Mouse (Mus musculus) megakaryocyte-erythroid progenitor cell, adult 5-6 weeks (primary cell): Measurements from ENCODE around the gene Lancl3. TPM values are rescaled to one million over a fixed set of nuclear protein-coding genes. Genes with fewer than 3 reads are reported as not detected.
A peak's percentile ranks its signal among the peaks of the same experiment; 100 is the strongest.

ENCODE experiments used
- ATAC-seq: replicated peaks from 2 replicates; pipeline ENCODE4 v1.8.0; 2016; ENCODE audit warnings: mild to moderate bottlenecking, inconsistent platforms; ENCODE audit not compliant: severe bottlenecking, poor library complexity, low FRiP score, low TSS enrichment
- total RNA-seq, 2 experiments: library from RNA; stranded (forward) in 1 of 2; stranded (reverse) in 1 of 2; fragments of 200-1000, 215-1000 nt in 1 of 2; fragments of >200 nt in 1 of 2; fragmentation: Nextera tagmentation in 1 of 2; gene quantifications; 2 replicates each; pipeline ENCODE4 v1.2.3; 2014 to 2017

Lancl3 gene
- total RNA-seq (2014; fragmentation: Nextera tagmentation) (0.07 TPM in 1 of 2 replicates, not detected in the other), total RNA-seq (2017) (not detected in 2 replicates)

- peak; percentile 63 for ATAC-seq
Measured at GRCm38 (mm10) chrX:9199761-9200371, at the start of gene Lancl3. Gene Lancl3 (plus strand): TSS chrX:9199902.

GRCm38 (mm10) chrX:9179011-9179410, 20.7 kb upstream of the Lancl3 start:
- ATAC-seq = no peak

GRCm38 (mm10) chrX:9181570-9181969, 18.1 kb upstream of the Lancl3 start:
- no peak for ATAC-seq

- peak; percentile 30; the same call in 1 of the 2 replicates for ATAC-seq
Measured at GRCm38 (mm10) chrX:9200380-9200917, 747 bp downstream of the Lancl3 start.

GRCm38 (mm10) chrX:9201954-9202353, 2.3 kb downstream of the Lancl3 start:
- no peak for ATAC-seq

GRCm38 (mm10) chrX:9202781-9203405, 3.2 kb downstream of the Lancl3 start:
- no peak for ATAC-seq

GRCm38 (mm10) chrX:9205121-9205520, 5.4 kb downstream of the Lancl3 start:
- no peak for ATAC-seq

- no peak; the same call in 1 of the 2 replicates for ATAC-seq
Measured at GRCm38 (mm10) chrX:9216244-9216643, 16.5 kb downstream of the Lancl3 start.

GRCm38 (mm10) chrX:9219570-9219969, 19.9 kb downstream of the Lancl3 start:
- ATAC-seq = no peak

- peak; percentile 73 for ATAC-seq
Measured at GRCm38 (mm10) chrX:9221206-9221605, 21.5 kb downstream of the Lancl3 start.

- ATAC-seq = no peak
Measured at GRCm38 (mm10) chrX:9221736-9222135, 22.0 kb downstream of the Lancl3 start.

- peak; percentile 55; the same call in 1 of the 2 replicates for ATAC-seq
Measured at GRCm38 (mm10) chrX:9222412-9223221, 22.9 kb downstream of the Lancl3 start.

GRCm38 (mm10) chrX:9227105-9227504, 27.4 kb downstream of the Lancl3 start:
- ATAC-seq = no peak

- ATAC-seq = no peak
Measured at GRCm38 (mm10) chrX:9240737-9241591, 41.3 kb downstream of the Lancl3 start.

GRCm38 (mm10) chrX:9243381-9243864, 43.7 kb downstream of the Lancl3 start:
- ATAC-seq = peak; percentile 34

- ATAC-seq = peak; percentile 93
Measured at GRCm38 (mm10) chrX:9244603-9245336, 45.1 kb downstream of the Lancl3 start.

GRCm38 (mm10) chrX:9248911-9249310, 49.2 kb downstream of the Lancl3 start:
- ATAC-seq = no peak

- ATAC-seq = peak; percentile 74
Measured at GRCm38 (mm10) chrX:9253990-9254389, 54.3 kb downstream of the Lancl3 start.
